Mouse (Mus musculus): ENCODE measurements around the gene Ccdc18.
"Not testable (repeated sequence)": the region's sequence is repeated elsewhere in the genome, so short reads cannot be mapped to it uniquely, and the experiment has no call there.

Ccdc18 gene

DNA sequence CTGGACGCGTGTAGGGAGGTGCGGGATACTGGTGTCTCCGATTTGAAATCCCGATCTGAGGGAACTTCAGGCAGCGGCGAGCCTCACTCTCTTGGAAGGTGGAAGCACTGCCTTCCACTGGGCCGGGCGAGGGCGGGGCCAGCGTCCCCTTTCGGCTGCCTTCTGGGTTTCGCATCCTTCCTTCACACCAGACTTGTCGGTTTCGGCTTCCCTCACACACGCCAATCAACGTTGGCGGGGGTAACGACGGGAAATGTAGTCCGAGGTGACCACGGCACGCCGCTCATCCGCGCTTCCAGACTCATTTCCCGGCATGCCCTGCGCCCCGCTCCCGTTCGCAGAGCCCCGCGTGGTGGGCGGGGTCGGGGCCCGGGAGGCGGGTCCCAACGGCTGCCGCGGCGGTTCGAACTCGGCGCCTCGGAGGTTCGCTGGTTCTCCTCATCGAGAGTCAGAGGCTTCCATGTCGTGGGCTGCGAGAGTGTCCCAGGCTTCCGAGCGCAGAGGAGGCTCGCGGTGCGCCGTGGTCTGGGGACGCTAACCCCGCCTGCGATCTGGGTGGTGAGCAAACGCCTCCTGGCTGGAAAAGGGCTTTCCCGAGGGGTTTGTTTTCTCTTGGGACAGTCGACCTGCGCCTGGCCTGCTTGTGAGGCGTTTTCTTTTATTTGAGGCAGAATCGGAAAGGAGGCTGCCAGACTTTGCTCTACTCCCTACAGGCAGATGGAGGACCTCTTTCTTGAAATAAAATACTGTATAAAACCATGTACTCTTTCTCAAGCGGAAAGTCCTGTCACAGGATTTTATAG lies at the start of gene Ccdc18, which contains the start of gene Tmed5:
Gene Ccdc18, plus strand, starts transcription at position 435 of the 803 bp plus-strand sequence.
Gene Tmed5, minus strand, starts transcription at position 180 of the 803 bp plus-strand sequence.
- DNase-seq, result peak; percentile 98

DNA sequence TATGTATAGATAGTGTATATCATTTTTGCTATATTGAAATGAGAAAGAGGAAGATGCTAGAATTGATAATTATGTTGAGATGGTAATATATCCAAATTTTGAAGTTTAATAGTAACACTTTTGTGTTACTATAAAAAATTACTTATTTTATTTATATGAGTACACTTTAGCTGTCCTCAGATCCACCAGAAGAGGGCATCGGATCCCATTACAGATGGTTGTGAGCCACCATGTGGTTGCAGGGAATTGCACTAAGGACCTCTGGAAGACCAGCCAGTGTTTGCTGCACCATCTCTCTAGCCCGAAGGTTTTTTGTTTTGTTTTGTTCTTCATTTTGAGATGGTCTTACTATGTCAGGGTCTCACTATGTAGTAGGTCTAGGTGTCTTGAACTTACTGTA lies 47.2 kb upstream of the Ccdc18 start:
- DNase-seq, result no peak

DNA sequence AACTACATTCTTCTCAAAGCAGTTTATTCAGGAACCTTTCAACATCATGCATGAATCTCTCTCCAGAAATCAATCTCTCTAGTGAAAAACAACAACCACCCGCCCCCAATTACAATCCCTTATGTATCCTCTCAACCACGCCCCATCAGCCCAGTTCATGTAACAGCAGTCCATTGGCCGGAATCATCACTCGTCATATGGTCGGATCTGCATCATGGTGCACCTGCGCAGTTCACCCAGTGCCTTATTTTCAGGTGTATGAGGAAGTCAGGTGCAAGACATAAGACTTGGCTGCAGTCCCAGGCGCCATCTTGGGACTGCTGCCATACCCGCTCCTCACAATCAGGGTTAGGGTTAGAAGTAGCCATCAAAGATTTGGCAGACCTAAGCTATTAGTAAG lies 39.9 kb upstream of the Ccdc18 start:
- DNase-seq, result not testable (repeated sequence)

DNA sequence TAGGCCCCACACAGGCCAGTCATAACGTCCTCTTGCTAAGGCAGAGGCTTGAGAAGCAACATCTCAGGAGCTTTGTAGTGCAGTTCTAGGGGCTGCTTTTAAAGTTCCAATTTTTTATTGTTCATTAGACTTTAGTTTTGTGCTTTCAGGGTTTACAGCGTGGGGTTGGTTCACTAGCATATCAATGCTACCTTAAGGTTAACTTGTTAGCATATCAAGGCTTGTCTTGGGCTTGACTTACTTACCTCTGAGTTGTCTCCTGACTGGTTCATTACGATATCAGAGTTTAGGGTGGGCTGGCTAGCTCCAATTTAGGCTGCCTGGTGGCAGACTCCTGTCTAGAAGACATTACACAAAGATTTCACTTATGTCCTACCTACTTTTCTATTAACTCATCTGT lies 35.0 kb upstream of the Ccdc18 start:
- no peak for DNase-seq

DNA sequence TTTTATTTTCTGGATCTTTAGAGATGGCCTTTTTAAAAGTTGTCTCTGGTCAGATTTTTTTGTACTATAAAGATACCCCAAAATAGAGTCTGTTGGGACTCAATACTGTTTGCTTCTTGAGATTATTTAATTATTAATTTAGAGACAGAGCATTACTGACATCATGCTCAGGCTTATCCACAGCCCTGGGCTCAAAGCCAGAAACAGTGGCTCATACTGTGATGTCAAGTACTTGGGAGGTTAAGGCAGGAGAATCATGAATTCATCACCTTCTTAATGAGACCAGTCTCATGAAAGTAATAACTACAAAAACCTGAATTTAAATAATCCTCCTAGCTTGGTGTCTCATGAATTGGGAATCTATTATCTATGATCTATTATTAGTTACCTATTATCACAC lies 32.5 kb upstream of the Ccdc18 start:
- DNase-seq, result no peak

DNA sequence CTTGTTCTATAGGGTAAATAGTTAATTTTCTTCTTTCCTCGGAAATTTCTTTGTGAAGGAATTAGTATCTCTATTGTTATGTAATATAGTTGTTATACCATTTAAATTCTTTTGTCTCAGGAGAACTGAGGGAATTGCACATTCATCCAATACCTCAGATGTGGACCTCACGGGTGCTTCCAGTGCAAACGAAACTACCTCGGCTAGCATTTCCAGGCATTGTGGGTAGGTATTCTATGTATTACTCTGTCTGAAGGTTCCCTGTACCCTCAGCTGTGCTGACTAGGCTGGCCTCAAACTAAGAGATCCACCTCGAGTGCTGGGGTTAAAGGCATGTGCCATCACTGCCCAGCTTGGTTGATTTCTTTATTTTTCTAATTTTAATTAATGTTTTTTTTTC lies 28.4 kb upstream of the Ccdc18 start:
- DNase-seq, result no peak

DNA sequence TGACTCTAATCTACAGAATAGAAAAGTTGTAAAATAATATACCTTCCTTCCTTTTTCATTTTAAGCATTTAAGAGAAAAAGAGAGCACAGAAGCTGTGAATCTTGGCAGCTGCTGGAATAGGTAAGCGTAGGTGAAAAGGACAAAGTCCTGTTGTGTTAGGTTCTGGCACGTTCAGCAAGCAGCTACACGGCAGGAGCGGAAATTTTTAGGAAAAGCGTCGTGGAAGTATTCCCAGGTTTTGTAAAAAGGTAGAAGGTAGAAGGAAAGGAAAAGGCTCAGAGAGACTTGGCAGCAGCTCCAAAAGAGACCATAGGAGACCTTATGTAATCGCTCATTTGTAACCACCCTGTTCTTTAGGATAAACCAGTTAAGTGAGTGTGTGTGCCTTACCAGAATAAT lies 23.3 kb upstream of the Ccdc18 start:
- DNase-seq, result no peak

DNA sequence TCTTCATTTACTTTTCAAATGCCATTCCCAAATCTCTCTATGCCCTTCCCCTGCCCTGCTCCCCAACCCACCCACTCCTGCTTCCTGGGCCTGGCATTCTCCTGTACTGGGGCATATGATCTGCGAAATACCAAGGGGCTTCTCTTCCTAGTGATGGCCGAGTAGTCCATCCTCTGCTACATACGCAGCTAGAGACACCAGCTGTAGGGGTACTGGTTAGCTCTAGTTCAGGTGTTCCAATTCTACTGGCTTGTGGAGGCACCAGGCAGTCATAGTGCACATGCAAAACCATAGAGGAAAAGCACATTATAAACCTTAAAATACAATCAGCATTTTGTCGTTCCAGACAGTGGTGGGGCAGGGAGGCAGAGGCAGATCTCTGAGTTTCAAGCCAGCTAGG lies 15.0 kb upstream of the Ccdc18 start:
- DNase-seq, result no peak

DNA sequence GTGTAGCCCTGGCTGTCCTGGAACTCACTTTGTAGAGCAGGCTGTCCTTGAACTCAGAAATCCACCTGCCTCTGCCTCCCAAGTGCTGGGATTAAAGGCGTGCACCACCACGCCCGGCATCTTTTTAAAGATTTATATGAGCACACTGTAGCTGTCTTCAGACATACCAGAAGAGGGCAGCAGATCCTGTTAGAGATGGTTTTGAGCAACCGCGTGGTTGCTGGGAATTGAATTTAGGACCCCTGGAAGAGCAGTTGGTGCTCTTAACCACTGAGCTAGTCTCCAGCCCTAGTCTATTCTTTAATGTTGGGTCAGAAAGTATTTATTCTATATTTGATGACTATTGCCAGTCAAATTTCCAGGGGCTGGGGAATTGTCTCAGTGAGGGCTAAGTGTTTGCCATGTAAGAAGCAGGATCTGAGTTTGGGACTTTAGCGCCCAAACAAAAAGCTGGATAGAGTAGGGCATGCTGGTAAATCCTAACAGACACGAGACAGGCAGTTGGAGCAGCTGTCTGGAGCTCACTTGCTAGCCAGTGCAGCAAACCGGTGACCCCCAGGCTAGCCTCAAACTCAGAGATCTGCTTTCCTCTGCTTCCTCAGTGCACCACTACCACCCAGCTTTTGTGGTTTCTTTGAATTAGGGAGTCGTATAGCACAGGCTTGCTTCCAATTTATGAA lies 12.3 kb upstream of the Ccdc18 start:
- no peak for DNase-seq

DNA sequence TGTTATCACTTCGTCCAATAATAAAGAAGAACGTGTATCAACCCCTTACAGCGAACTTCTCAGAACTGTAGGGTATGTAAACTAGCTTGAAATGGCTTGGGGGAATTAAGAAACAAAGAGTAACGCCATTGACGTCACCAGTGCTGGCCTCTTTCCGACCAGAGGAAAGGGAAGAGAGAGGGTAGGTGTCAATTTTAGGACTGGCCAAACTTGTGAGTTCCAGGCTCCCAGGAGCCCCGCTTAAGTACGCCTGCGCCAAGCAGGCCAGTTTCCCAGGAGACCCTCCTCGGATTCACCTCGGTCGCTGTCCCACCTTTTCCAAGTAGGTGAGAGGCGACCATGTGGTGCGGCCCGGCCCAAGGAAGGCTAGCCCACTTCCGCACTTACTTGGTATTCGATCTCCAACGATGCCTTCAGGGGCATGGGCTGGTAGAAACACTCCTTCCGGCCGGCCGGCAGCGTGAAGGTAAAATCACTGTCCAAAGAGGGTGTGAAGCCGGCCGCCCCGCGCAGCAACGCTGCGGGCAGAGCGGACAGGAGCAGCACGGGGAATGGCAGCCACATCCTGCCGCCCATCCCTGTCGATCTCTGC lies 730 bp upstream of the Ccdc18 start:
- no peak for DNase-seq

DNA sequence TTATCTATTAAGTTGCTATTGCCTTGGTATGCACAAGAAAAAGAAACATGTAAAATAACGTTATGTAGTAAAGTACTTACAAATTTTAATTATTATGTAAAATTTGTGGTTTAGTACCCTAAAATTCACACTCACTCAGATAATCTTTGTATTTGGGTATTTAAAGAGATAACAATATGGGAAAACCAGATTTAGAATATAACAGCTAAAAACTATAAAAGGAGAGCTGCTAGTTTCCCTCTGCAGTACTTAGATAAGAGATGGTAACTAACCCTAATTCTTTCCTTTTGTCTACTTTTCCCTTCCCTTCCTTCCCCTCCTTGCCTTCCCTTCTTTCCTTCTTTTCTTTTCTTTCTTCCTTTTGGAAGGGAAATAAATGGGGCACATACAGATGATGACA lies 19.9 kb downstream of the Ccdc18 start:
- DNase-seq, result no peak

DNA sequence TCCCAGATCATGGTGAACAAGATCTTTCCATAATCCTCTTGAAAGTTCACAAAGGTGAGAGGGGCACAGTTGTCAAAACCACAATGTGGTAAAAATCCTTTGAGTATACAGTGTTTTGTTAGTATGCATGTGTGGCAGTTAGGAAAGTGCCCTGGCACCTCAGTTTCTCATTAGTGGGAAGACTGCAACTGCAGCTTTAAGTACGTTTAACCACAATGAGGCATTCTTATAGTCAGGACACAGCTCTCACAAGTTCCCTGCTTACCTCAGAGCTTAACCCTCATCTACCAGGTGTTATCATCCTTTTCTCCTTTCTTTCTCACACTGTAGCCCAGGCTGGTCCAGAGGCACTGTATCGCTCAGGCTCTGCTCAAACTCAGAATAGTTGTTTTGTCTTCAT lies 28.1 kb downstream of the Ccdc18 start:
- DNase-seq, result no peak

DNA sequence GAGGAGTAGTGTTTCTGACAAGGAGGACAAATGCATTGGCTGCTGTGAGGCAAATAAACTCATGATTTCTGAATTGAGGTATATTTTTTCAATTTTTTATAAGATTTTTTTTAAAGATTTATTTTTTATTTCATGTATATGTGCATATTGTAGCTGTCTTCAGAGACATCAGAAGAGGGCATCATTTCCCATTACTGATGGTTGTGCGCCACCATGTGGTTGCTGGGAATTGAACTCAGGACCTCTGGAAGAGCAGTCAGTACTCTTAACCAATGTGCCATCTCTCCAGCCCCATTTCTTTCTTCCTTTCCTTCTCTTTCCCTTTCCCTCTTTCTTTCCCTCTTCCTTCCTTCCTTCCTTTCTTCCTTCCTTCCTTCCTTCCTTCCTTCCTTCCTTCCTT lies 31.0 kb downstream of the Ccdc18 start:
- peak; percentile 33 for DNase-seq

DNA sequence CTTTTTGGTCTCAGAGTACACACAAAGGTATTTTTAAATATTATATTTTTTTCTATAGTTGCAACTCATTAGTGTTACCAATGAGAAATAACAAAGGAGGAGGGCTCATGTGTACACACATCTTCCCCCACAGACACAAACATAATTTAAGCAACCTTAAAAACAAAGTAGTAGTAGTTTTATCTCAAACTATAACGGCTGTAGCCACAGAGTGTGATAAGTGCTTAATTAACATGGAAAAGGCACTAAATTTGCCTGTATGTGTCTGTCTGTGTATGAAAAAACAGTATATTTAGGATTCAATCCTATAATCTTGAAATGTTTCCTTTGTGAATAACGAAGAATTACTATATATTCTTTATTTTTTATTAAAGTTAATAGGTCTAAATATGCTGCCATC lies 51.4 kb downstream of the Ccdc18 start:
- no peak for DNase-seq

DNA sequence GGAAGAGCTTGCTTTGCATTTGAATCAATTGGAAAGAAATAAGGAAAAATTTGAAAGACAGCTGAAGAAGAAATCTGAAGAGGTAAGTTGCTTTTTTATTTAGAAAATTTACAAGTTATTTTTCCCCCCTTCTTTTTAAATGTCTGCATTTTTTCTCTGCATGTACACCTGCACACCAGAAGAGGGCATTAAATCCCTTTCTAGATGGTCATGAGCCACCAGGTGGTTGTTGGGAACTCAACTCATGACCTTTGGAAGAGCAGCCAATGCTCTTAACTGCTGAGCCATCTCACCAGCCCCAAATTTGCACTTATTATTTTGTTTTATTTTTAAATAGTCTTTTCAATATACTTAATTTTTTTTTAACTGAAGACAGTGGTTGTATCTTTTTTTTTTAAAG lies 56.3 kb downstream of the Ccdc18 start:
- DNase-seq, result no peak

DNA sequence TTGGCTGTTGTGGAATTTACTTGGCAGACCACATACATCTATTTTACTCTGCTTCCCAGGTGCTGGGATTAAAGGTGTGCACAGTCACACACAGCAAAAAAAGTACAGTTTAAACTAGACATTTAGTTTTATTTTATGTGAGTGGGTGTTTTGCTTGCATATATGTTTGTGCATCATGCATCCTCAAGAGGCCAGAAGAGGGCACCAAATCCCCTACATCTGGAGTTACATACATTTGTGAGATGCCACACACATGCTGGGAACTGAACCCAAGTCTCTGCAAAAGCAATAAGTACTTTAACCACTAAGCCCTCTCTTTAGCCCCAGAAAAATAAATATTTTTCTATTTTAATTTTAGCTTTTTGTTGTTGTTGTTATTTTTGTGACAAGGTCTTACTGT lies 73.3 kb downstream of the Ccdc18 start:
- peak; percentile 20 for DNase-seq

DNA sequence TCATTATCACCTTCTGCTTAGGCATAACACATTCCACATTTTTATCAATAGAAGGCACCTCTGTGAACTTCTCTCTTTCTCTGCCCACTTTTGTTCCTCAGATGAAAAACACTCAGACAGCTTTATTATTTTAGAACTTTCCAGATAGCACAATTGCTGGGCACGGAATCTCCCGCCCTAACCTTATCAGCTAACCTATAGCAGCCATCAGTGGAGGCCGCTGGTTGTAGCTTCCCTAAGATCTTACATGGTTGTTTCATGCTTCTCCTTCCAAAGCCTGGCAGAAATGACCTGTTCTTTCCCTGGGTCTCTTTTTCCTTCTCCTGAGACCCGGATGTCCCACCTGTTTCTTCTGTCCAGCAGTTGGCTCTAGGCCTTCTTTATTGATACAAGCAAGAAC lies 78.8 kb downstream of the Ccdc18 start:
- DNase-seq, result peak; percentile 7

DNA sequence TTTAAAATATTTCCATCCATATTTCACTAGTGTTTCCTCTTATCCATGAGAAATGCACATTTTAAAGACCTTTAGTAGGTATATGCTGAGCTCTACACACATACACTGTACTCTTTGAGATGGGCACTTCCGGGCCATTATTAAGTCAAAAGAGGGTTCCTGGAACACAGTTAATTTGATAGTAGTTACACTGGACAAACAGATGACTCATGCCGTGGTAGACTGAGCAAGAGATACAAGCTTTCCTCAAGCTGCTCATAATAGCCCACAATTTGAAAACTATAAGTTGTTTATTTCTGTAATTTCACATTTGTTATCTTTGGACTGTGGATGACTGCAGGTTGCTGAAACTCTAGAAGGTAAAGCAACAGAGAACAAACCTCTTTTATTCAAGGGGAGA lies 82.3 kb downstream of the Ccdc18 start:
- no peak for DNase-seq

DNA sequence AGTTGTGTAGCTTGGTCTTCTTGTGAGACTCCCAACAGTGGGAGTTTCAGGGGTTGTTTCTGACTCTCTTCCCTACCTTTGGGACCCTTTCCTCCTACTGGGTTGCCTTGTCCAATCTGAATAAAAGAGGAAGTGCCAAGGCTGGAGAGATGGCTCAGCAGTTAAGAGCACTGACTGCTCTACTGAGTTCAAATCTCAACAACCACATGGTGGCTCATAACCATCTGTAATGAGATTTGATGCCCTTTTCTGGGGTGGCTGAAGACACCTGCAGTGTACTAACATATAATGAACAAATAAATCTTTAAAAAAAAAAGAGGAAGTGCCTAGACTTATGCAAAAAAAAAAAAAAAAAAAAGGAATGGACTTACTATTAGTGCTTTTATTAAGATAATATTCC lies 91.4 kb downstream of the Ccdc18 start:
- no peak for DNase-seq

DNA sequence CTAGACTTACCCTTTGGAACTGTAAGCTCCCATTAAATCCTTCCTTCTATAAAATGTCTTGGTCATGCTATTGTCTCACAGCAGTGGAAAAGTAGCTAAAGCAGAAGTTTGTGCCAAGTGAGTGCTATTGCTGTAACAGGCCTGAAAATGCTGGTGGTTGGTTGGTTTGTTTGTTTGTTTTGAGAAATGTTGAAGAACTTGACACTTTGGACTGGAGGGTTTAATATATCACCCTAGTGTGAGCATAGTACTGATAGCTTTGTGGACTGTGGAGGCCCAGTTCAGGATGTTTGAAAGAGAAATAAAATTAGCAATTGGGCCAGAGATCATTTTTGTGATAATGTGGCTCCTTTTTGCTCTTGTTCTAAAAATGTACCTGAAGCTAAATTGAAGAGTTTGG lies 93.5 kb downstream of the Ccdc18 start:
- no peak for DNase-seq

DNA sequence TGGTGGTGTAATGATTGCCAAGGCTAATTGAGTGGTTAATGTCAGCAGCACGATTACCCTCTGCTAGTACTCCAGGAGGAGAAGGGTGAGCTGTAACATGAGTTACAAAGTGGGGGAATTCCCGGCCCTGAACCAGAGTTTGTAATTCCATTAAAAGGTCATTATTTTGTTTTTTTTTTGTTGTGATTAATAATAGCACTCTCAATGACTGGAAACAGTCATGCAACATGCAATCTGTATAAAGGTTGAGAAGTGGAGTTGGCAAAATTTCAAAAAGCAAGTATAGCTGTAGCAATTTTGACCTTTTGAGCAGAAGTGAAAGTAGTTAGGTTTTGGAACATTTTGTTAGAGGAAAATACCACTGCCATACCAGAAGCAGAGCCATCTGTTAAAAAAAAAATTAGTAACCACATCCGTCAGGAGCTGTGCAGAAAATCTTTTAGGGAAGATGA lies 113.7 kb downstream of the Ccdc18 start:
- DNase-seq, result no peak

DNA sequence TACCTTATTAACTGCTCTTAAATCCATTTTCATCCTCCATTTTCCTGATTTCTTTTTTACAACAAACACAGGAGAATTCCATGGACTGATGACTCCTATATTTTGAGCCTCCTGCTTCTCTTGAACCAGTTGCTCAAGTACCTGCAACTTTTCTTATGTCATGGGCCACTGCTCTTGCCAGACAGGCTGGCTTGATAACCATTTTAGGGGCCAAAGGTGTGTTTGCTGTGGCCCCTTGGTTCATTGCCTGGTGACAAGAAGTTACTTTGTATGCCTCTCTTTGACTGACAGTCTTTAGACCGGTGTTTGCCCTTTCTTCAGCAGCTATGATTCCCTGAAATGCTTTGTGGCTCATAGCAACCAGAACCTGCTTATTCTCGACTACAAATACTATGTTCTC lies 117.4 kb downstream of the Ccdc18 start:
- no peak for DNase-seq

DNA sequence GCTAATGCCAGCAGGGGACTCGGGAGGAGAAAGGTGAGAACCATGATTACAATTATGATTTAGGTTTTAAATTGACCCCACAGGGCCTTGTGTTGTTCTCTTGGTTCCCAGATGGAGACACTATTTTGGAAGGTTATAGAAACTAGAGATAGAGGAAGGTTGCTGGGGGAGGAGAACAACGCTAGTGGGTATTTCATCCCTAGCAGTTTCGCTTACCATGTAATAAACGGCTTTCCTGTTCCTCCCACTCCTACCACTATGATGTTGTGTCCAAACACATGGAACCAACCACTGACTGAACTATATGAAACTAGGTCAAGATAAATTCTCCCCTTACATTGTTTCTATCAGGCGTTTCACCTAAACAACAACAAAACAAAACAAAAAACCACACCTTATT lies 122.6 kb downstream of the Ccdc18 start:
- DNase-seq, result no peak

DNA sequence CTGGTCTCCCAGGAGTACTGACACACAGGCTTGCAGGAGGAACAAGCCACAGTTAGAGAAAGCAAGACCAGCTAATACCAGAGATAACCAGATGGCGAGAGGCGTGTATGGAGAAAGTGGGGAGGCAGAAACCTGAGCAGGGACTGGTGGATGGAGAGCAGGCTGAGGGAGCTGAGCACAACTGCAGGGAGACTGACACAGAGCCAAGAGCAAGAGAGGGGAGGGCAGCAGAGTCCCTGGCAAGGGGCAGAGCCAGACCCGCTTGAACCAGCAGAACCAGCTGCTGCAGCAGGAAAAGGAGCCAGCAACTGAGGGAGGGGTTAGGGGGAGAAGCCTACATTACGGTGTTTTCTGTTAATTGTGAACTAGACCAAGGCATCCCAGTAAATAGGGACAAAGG lies 130.0 kb downstream of the Ccdc18 start:
- DNase-seq, result peak; percentile 56

Data from liver (tissue).